Mouse (Mus musculus) brain, embryonic 14.5 days (tissue): ENCODE data around the gene Chchd6.

Source experiments
- CTCF ChIP-seq: fragments of 200-500 bp; IDR thresholded peaks from 2 replicates; pipeline ENCODE4 v1.5.1; 2012; ENCODE audit warnings: inconsistent platforms, mild to moderate bottlenecking, moderate library complexity, borderline replicate concordance; ENCODE audit not compliant: insufficient read depth, insufficient read length; ENCODE audit errors: extremely low read depth
- POLR2A ChIP-seq: fragments of 200-500 bp; IDR thresholded peaks from 2 replicates; pipeline ENCODE4 v1.6.1; 2012; ENCODE audit warnings: mild to moderate bottlenecking, inconsistent platforms, borderline replicate concordance; ENCODE audit not compliant: poor library complexity, insufficient read depth, insufficient read length, severe bottlenecking; ENCODE audit errors: extremely low read depth

DNA sequence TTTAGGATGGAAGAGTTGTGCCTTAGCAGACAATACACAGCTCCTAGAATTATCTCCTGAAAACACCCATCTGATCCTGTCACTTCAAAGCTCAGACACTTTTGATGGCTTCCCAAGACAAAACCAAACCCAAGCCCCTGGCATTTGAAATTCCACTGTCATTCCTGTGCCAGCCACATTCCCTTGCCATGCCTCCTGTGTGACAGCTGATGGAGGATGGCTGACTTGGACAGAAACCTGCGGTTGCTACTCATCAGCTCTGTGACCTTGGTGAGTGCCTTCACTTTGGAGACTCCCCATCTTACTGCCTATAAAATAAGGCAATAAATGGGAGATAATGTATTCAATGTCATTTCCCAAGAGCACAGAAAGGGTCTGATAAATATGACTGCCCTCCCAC is 195.9 kb downstream of the Chchd6 start:
- TF ChIP-seq CTCF (no peak), POLR2A (no peak)
